Mouse (Mus musculus) thymus, postnatal 25 days (tissue): Measurements from ENCODE around the gene Timp3.
"Not testable (repeated sequence)": the region's sequence is repeated elsewhere in the genome, so short reads cannot be mapped to it uniquely, and the experiment has no call there.

Experiments
- DNase-seq: peaks from one replicate; pipeline ENCODE4 v3.0.0; 2022

The Timp3 gene

GRCm38 (mm10) chr10:86358307-86358975 lies 58.3 kb downstream of the Timp3 start:
- DNase-seq: no peak

GRCm38 (mm10) chr10:86359208-86359607 lies 59.0 kb downstream of the Timp3 start:
- DNase-seq: no peak

- DNase-seq: no peak
Observed at GRCm38 (mm10) chr10:86359699-86360098, 59.5 kb downstream of the Timp3 start.

DNA sequence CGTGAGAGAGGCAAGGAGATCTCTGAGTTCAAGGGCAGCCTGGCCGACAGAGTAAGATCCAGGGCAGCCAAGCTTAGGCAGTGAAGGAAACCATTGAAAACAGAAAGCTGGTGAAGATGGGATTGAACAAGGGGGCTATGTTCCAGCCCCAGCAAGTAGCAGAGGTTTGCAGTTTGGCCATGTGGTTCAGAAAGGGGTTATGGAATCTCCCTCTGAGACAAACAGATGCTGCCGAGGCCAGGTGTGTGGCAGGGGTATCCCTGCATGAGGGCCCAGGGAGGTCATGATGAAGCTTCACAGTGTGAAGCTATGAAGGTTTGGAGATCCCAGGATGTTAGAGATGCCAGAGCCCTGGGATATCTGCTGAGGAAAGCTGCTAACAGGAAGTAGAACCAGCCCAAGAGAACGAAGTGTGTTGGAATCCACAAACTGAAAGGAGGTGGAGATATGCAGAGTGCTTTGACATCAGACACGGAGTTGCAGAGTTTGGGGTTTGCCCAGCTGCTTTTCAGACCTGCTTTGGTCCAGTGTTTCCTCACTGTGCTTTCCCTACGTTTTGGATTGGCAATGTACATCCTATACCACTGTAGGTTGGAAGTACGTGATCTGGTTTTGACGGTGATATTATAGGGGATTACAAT lies 63.6 kb downstream of the Timp3 start:
- DNase-seq: no peak

GRCm38 (mm10) chr10:86365632-86366092 lies 65.5 kb downstream of the Timp3 start:
- DNase-seq: no peak

DNA sequence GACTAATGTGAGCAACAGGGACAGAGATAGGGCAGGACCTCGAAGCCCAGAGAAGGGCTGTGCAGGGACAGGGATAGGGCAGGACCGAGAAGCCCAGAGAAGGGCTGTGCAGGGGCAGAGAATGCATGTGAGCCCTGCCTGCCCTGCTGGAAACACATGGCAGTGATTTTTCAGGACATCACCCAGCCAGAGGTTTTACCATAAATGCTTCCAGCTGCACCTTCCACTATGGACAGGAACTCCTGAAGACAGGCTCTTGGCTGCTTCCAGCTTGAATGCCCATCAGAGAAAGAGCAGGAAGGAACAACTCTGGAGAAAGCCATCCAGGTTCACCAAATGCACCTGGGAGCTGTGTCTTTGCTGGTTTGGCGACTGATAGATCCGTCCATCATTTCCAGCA lies 67.2 kb downstream of the Timp3 start:
- no peak for DNase-seq

- DNase-seq: no peak
Observed at GRCm38 (mm10) chr10:86368811-86369210, 68.6 kb downstream of the Timp3 start.

DNA sequence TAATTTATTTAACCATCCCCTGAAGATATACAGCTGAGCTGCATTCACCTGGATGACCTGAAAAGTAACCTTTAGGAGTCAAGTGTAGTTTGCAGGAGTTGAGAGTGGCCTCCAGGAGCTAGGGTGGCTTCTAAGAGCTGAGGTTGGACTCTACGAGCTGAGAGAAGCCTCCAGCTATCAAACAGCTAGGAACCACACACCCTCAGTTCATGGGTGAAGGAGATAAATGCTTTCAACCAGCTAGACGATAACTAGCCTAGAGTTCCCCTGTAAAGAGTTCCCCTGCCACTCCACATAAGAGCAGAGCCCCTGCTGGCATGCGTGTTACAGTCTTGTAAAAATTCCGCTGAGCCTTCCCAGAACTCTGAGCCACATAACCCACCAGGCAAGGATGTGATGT lies 69.2 kb downstream of the Timp3 start:
- DNase-seq: no peak

- no peak for DNase-seq
Observed at GRCm38 (mm10) chr10:86371561-86371960, 71.4 kb downstream of the Timp3 start.

DNA sequence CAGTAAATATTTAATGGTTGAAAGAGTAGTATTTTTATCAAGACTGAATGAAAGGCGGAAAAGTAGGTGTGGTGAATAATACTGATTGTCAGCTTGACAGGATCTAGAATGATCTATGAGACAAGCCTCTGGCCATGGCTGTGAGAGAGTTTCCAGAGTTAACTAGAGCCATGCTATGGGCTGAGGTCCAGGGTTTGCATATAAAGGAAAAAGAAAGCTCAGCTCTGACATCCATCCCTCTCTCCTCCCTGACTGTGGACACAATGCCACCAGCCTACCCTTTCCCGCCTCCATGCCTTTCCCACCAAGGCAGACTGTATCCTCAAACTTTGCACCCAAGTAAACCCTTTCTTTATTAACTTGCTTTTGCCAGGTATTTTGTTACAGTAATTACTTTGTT lies 73.9 kb downstream of the Timp3 start:
- DNase-seq: no peak

GRCm38 (mm10) chr10:86375903-86376302 lies 75.7 kb downstream of the Timp3 start:
- DNase-seq: no peak

GRCm38 (mm10) chr10:86376392-86377185 lies 76.4 kb downstream of the Timp3 start:
- no peak for DNase-seq

DNA sequence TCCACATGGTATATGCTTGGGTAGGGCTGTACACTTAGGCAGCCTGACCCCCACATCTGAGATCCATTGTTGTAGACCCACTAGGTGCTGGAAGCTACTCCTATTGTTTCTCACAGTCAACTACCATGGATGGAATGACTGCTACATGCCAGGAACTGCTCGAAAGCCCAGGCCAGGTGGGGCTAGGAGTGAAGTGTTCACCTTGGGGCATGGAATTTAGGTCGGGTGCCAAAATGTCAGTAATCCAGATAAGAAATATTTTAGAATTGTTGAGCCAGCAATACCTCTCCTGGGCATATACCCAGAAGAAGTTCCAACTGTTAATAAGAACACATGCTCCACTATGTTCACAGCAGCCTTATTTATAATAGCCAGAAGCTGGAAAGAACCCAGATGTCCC lies 78.6 kb downstream of the Timp3 start:
- DNase-seq: not testable (repeated sequence)

DNA sequence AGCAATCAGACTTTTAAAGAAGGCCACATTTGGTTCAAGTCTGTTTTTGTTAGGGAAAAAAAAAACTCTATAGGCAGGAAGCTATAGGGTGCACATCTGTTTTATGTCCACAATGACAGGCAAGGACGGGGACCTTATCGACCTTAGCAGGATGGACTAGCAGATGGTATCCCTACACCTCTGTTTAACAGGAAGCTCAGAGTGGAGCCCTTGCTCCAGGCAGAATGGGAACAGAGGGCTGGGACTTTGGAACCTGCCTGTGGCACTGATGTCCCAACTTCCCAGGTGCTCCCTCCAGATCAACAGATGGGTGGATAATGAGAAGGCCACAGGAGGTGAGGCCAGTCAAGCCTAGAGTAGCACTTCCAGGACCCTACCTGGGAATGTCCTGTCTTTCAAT lies 80.5 kb downstream of the Timp3 start:
- no peak for DNase-seq

DNA sequence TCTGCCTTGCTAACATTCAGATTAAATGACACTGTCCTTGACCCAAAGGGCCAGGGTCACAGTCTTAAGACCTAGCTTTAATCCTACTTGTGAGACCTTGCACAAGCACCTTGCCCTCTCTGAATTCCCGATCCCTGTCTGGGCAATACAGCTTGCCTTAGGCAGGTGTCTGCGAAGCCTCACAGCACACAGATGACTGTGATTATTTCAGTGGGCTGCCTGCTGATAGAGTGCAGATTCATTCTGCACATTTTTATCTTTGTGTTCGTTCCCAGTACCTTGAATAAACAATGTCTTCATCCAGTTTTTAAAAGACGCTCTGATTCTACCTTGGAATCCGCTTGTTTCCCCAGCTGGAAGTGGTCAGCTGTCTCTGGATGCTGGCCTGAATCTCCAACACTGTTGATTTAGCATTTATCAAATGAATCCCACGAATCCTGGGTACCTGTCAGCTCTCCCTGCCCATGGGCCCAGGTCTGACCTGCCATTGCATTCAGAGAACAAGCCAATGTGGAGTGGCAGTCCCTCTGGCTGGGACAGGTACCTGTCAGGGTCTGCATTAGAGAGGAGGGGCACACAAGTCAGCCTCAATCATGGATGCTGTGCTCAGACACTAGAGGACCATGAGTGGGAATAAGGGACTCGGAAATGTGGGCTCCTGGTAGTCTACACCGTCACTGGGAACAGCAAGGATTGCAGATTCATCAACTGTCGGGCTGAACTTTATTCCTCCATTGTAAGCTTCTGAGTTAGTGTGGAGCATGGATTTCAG lies 81.2 kb downstream of the Timp3 start:
- DNase-seq: no peak

DNA sequence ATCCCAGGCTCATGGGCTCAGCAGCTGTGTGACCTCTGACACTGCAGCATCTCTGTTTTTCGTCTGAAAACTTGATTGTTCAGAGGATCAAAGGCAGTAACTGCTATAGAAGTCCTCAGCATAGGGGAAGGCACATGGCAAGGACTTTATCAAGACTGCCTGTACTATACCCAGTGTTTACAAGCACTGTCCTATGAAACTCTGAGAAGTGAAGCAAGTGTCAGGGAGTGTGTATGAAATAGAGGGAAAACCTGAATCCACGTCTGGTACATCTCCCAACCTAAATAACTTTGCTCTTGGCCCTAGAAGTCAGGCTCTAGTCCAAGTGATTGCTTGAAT lies 81.7 kb downstream of the Timp3 start:
- no peak for DNase-seq

GRCm38 (mm10) chr10:86384655-86385054 lies 84.5 kb downstream of the Timp3 start:
- no peak for DNase-seq

- DNase-seq: peak; percentile 16
Observed at GRCm38 (mm10) chr10:86385656-86386055, 85.5 kb downstream of the Timp3 start.

- DNase-seq: no peak
Observed at GRCm38 (mm10) chr10:86386232-86386631, 86.1 kb downstream of the Timp3 start.

GRCm38 (mm10) chr10:86387821-86388440 lies 87.8 kb downstream of the Timp3 start:
- DNase-seq: no peak

DNA sequence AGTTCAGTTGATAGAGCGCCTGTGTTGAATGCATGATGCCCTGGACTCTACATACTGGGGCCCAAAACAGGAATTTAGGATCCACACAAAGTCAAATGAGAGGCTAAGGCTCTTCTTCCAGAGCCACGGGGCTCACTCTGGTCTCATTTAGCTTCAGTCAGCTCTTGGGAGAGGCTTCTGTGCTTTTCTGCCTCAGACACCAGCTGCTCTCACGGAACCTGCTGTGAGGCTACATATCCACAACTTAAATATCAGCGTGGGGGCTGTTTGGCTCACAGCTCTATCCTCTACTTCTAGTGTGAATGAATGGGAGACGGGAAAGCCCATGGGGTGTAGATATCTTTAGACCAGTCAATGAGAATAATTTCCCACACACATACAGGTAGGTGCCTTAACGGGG lies 88.6 kb downstream of the Timp3 start:
- DNase-seq: no peak

DNA sequence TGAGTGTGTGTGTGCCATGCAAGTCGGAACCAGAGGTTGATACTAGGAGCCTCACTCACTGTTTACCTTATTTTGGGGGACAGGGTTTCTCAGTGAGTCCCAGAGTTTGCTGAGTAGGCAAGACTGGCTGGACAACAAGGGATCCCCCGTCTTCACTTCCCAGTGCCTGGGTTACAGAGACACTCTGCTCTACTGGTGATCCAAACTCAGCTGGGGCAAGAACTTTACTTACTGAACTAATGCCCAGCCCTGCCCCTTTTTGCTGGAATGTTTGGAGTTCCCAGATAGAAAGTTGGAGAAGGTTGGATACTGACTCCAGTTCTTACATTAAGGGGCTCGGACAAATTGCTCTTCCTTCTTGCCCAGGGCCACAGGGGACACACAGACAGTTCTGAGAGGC lies 89.2 kb downstream of the Timp3 start:
- no peak for DNase-seq

GRCm38 (mm10) chr10:86389913-86390312 lies 89.7 kb downstream of the Timp3 start:
- no peak for DNase-seq
